Mouse (Mus musculus) embryonic facial prominence, embryonic 14.5 days (tissue): Measurements from ENCODE around the gene Ccdc51. TPM values are rescaled to one million over a fixed set of nuclear protein-coding genes. Genes with fewer than 3 reads are reported as not detected.

Source experiments
- ATAC-seq: fragments of 200-750 bp; cut with Nextera tagmentation; 2 replicates; pipeline ENCODE4 v1.8.0; 2017; ENCODE audit warnings: low read depth, moderate number of reproducible peaks, moderate TSS enrichment
- DNase-seq: peaks from one replicate; pipeline ENCODE4 v3.0.0-alpha.2; 2015; ENCODE audit warnings: low spot score
- H3K27ac ChIP-seq: fragments of 300-500 bp; sonication (generic); replicated peaks from 2 replicates; pipeline ENCODE4 v1.5.1; 2014; ENCODE audit warnings: low read depth, mild to moderate bottlenecking, low read length, moderate library complexity
- H3K27me3 ChIP-seq: fragments of 300-500 bp; sonication (generic); replicated peaks from 2 replicates; pipeline ENCODE4 v1.6.1; 2014; ENCODE audit warnings: low read length; ENCODE audit not compliant: control insufficient read depth, insufficient read depth
- H3K36me3 ChIP-seq: fragments of 300-500 bp; sonication (generic); 2 replicates; pipeline ENCODE4 v1.6.1; 2014; ENCODE audit warnings: low read length, mixed read lengths; ENCODE audit not compliant: control insufficient read depth, insufficient read depth
- H3K4me1 ChIP-seq: fragments of 300-500 bp; sonication (generic); 2 replicates; pipeline ENCODE4 v1.6.1; 2014; ENCODE audit warnings: antibody characterized with exemption, low read length; ENCODE audit not compliant: control insufficient read depth, insufficient read depth
- H3K4me2 ChIP-seq: fragments of 300-500 bp; sonication (generic); 2 replicates; pipeline ENCODE4 v1.6.1; 2014; ENCODE audit warnings: low read depth, mild to moderate bottlenecking, low read length, moderate library complexity, mixed read lengths
- H3K4me3 ChIP-seq: fragments of 300-500 bp; sonication (generic); 2 replicates; pipeline ENCODE4 v1.5.1; 2014; ENCODE audit warnings: low read depth, mild to moderate bottlenecking, low read length
- H3K9ac ChIP-seq: fragments of 300-500 bp; sonication (generic); 2 replicates; pipeline ENCODE4 v1.6.1; 2014; ENCODE audit warnings: low read depth, mild to moderate bottlenecking, low read length, moderate library complexity, mixed read lengths
- H3K9me3 ChIP-seq: fragments of 300-500 bp; sonication (generic); 2 replicates; pipeline ENCODE4 v1.6.1; 2016; ENCODE audit warnings: low read length; ENCODE audit not compliant: control insufficient read depth
- WGBS: fragments of 180-500 bp; shearing (Covaris S2); extraction: QIAGEN DNeasy Blood & Tissue Kit; methylation state at CpG from one replicate; pipeline ENCODE4 v1.1.7; 2014; 5-methylcytosine and 5-hydroxymethylcytosine counted together
- polyA plus RNA-seq: library from polyadenylated mRNA; unstranded; fragments of >200 nt; fragmentation: Nextera tagmentation; extraction: Ambion mirVana; gene quantifications from 2 replicates; pipeline ENCODE4 v1.2.1, GENCODE M21; 2014

Ccdc51 gene
- 11.4 and 11.6 TPM in 2 replicates for polyA plus RNA-seq

GRCm38 (mm10) chr9:109082124-109082800 lies at the start of gene Ccdc51, which contains the start of gene Tma7:
TSS of gene Ccdc51 (plus strand) at chr9:109082493.
TSS of gene Tma7 (minus strand) at chr9:109082587.
- peak; percentile 96 for DNase-seq
- Histone ChIP-seq H3K27ac (peak within 1 kb of the TSS; percentile 65), H3K9ac (peak within 1 kb of the TSS; percentile 84), H3K36me3 (peaks cover 28% of the 10 kb centered on the region), H3K4me1 (peaks cover 14% of the 10 kb centered on the region), H3K27me3 (no peaks in the 10 kb centered on the region), H3K4me3 (peak within 1 kb of the TSS; percentile 81), H3K9me3 (no peaks in the 10 kb centered on the region), H3K4me2 (peak within 1 kb of the TSS; percentile 88)
- WGBS: under 1% methylated on average over 37 of the region's 37 CpGs
- ATAC-seq: peak; percentile 98

- 0% methylated on average over 35 of the region's 40 CpGs for WGBS
These were observed 44.0 kb upstream of the Ccdc51 start, which contains the start of gene Shisa5 for GRCm38 (mm10) chr9:109038086-109038895. TSS of gene Shisa5 (plus strand) at chr9:109038565.

GRCm38 (mm10) chr9:109038901-109039364 lies 43.4 kb upstream of the Ccdc51 start:
- peak overlapping the region; percentile 16; the same call in 1 of the 2 replicates for H3K27ac ChIP-seq
- H3K9ac ChIP-seq: peak overlapping the region; percentile 73
- H3K4me1 ChIP-seq: peaks cover 24% of the 10 kb centered on the region
- H3K27me3 ChIP-seq: no peaks in the 10 kb centered on the region
- DNase-seq (peak; percentile 27), ATAC-seq (peak; percentile 44; the same call in 1 of the 2 replicates)
- H3K4me3 ChIP-seq: peak overlapping the region; percentile 53
- H3K4me2 ChIP-seq: peak overlapping the region; percentile 54
- H3K9me3 ChIP-seq: no peaks in the 10 kb centered on the region
- WGBS: 14% methylated on average over 8 of the region's 8 CpGs
- H3K36me3 ChIP-seq: no peaks in the 10 kb centered on the region

More at GRCm38 (mm10) chr9:109038086-109038895, 44.0 kb upstream of the Ccdc51 start, which contains the start of gene Shisa5:
- Histone ChIP-seq H3K9ac (peak within 1 kb of the TSS; percentile 73), H3K4me1 (peaks cover 24% of the 10 kb centered on the region), H3K4me2 (peak within 1 kb of the TSS; percentile 54), H3K27ac (peak within 1 kb of the TSS; percentile 16; the same call in 1 of the 2 replicates), H3K9me3 (no peaks in the 10 kb centered on the region), H3K4me3 (peak within 1 kb of the TSS; percentile 53), H3K36me3 (no peaks in the 10 kb centered on the region), H3K27me3 (no peaks in the 10 kb centered on the region)
- peak; percentile 93 for ATAC-seq
- peak; percentile 83 for DNase-seq

GRCm38 (mm10) chr9:109039681-109040080 lies 42.6 kb upstream of the Ccdc51 start:
- DNase-seq: no peak
- WGBS: 56% methylated on average over 4 of the region's 4 CpGs
- Histone ChIP-seq H3K36me3 (no peaks in the 10 kb centered on the region), H3K9ac (no peak overlapping the region), H3K27me3 (no peaks in the 10 kb centered on the region), H3K9me3 (no peaks in the 10 kb centered on the region), H3K4me2 (peak overlapping the region; percentile 54), H3K4me1 (peaks cover 24% of the 10 kb centered on the region), H3K27ac (no peak overlapping the region), H3K4me3 (peak overlapping the region; percentile 53; the same call in 1 of the 2 replicates)
- ATAC-seq: no peak

- Histone ChIP-seq H3K4me1 (peaks cover 24% of the 10 kb centered on the region), H3K4me3 (no peak overlapping the region), H3K27ac (no peak overlapping the region), H3K36me3 (no peaks in the 10 kb centered on the region), H3K4me2 (peak overlapping the region; percentile 54; the same call in 1 of the 2 replicates), H3K27me3 (no peaks in the 10 kb centered on the region), H3K9ac (no peak overlapping the region), H3K9me3 (no peaks in the 10 kb centered on the region)
- no peak for ATAC-seq
- DNase-seq: no peak
- 76% methylated on average over 8 of the region's 8 CpGs for WGBS
These were observed 42.1 kb upstream of the Ccdc51 start for GRCm38 (mm10) chr9:109040216-109040615.

- H3K9me3 ChIP-seq: no peaks in the 10 kb centered on the region
- no peak overlapping the region for H3K4me3 ChIP-seq
- no peak for ATAC-seq
- no peak for DNase-seq
- no peaks in the 10 kb centered on the region for H3K27me3 ChIP-seq
- no peaks in the 10 kb centered on the region for H3K36me3 ChIP-seq
- peak overlapping the region; percentile 54; the same call in 1 of the 2 replicates for H3K4me2 ChIP-seq
- H3K4me1 ChIP-seq: peaks cover 24% of the 10 kb centered on the region
- H3K27ac ChIP-seq: no peak overlapping the region
- no peak overlapping the region; the same call in 1 of the 2 replicates for H3K9ac ChIP-seq
- WGBS: 61% methylated on average over 6 of the region's 6 CpGs
These were observed 41.4 kb upstream of the Ccdc51 start for GRCm38 (mm10) chr9:109040906-109041305.

GRCm38 (mm10) chr9:109041351-109041750 lies 40.9 kb upstream of the Ccdc51 start:
- no peak for ATAC-seq
- H3K36me3 ChIP-seq: no peaks in the 10 kb centered on the region
- peaks cover 24% of the 10 kb centered on the region for H3K4me1 ChIP-seq
- no peak overlapping the region for H3K27ac ChIP-seq
- no peaks in the 10 kb centered on the region for H3K9me3 ChIP-seq
- no peak for DNase-seq
- H3K4me2 ChIP-seq: peak overlapping the region; percentile 54; the same call in 1 of the 2 replicates
- H3K4me3 ChIP-seq: no peak overlapping the region
- WGBS: 76% methylated on average over 7 of the region's 7 CpGs
- H3K9ac ChIP-seq: no peak overlapping the region
- H3K27me3 ChIP-seq: no peaks in the 10 kb centered on the region

GRCm38 (mm10) chr9:109046306-109046705 lies 36.0 kb upstream of the Ccdc51 start:
- DNase-seq (no peak), ATAC-seq (no peak)
- Histone ChIP-seq H3K27me3 (no peaks in the 10 kb centered on the region), H3K4me1 (peaks cover under 1% of the 10 kb centered on the region; the same call in 1 of the 2 replicates), H3K4me3 (no peak overlapping the region), H3K9ac (no peak overlapping the region), H3K9me3 (no peaks in the 10 kb centered on the region), H3K4me2 (no peak overlapping the region), H3K36me3 (peaks cover 20% of the 10 kb centered on the region), H3K27ac (no peak overlapping the region)
- WGBS: 36% methylated on average over 5 of the region's 5 CpGs
